Mouse (Mus musculus) cerebellum, adult (tissue): ENCODE results near the gene Ttc39a.

ENCODE experiments used
- ATAC-seq: cut with Nextera tagmentation; 2 replicates; pipeline ENCODE4 v1.9.2; 2017; ENCODE audit warnings: mild to moderate bottlenecking, moderate library complexity, mixed read lengths; ENCODE audit not compliant: insufficient number of reproducible peaks, low FRiP score, low TSS enrichment

Ttc39a gene

DNA sequence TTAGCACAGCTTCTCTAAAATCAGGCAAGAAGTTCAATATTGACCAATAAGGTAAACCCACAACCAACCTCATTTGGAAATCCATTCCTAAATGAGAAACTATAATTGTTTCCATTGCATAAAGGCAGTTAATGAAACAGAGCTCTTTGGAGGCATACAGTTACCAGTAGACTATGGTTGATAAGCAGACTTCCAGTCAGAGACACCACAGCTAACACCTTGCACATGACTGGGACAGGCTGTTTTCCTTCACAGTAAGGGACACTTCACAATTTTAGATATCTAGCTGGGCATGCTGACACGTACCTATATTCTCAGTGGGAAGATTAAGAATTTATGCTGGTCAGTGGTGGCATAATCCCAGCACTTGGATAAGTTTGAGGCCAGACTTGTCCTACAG, 39.5 kb downstream of the Ttc39a start:
- no peak for ATAC-seq

DNA sequence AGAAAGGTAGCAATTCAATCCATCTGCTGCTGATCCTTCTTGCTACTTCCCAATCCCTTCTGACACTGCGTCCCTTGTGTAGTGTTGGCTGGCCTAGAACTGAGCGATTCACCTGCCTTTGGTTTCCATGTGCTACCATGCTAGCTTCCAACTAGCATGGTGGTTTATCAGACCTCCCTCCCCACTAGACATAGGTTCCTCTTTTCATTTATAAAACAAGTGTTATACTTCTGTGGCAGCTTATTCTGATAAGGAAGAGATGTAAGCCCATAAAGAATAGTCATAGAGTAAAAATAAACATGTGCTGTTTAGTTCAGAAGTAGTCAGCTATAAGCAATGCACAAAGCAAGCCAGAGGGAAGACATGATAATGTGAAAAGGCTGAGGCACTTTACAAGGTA, 42.1 kb downstream of the Ttc39a start:
- no peak for ATAC-seq

DNA sequence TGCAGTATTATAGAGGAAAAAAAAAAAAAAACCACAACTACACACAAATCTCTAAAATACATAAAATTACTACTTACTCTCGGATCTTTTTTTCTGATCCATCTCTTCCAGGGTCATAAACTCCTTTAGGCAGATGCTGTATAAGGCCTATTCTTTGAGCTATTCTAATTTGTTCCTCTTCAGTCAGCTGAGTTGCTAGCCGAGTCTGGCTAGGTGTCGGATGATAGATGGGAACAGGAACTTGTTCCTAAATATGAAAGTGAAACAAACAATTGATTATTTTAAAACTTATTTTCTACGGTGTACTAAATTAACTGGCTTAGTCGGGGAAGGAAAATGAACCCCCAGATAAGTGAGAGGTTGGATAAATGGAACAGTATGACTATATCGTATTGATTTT, 50.4 kb downstream of the Ttc39a start:
- no peak for ATAC-seq

DNA sequence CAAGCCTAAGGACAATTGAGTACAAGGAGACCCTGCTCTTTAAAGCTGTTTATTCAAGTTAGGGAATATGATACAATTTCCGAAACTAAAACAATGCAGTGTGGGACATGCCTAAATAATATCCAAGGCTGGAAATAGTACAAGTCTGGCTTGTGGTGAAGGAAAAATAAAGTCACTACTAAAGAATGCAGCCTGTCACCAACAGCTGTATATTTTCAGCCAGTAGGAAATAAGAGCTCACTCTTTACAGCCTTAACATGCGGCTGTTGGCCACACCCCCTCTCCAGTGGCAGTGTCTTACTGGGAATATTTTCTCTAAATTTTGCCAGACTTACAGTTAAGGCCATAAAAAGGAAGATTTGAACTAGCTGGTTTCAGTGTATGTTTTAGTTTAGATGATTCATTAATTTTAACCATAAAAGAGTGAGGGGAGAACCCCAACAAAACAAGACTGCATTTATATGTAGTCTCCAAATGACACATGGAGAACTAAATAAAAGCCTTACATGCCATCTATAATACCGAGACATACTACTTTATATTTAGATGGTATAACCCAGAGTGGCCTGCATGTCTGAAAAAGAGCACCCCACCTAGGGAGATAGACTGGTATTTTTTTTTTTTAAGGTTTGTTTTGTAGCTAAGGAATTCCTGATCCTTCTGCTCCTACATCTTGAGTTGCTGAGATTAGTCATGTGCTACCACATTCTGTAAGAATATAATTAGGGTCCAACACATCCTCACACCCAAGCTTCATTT, 54.2 kb downstream of the Ttc39a start:
- no peak for ATAC-seq

DNA sequence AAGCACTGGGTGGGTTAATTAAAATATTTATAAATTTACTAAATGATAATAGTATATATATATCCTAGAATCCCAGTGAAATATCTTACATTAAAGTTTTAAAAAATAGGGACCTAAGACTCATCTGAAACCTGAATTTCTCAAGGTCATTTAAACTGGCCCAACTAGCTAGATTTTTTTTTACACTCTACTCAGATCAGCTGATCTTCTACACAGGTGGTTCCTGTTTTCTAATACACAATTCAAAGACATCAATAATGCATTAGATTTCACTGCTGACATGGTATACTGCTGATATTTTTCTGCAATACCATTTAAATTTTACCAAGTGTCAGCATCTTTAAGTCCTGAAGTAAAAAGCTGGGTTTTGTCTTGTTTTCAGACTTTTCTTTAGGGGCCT, 57.5 kb downstream of the Ttc39a start:
- ATAC-seq, result no peak

DNA sequence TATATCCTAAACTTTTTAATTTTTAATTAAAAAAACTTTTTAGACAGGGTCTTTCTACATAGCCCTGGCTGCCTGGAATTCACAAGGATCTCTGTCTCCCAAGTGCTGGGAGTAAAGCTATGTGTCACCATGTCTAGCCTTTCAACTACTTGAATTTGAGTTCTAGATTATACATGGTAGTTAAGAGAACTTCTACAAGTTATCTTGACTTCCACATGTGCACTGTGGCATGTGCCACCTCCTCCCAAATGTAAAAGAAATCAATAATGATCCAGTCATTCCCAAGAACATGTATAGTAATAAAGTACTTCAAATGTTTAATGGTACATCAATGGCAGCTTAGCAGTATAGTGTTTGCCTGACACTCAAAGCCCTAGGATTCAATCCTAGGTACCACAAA, 61.3 kb downstream of the Ttc39a start:
- ATAC-seq, result no peak

DNA sequence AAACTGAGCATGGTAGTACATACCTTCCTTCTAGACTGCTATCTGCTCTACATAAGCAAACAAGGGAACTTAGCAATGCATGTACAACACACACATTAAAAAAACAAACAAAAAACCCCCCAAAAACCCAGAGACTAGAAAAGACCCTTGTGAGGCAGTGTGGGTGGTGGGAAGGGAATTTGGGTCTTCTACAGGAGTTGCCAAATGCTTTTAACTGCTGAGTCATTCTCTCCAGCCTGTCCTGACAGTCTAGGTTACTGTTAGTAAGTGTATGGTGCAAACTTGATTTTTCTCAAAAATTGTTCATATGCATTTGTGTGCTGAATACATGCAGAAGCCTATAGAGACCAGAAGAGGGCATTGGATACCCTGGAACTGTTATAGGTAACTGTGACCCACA, 65.2 kb downstream of the Ttc39a start:
- ATAC-seq, result no peak

DNA sequence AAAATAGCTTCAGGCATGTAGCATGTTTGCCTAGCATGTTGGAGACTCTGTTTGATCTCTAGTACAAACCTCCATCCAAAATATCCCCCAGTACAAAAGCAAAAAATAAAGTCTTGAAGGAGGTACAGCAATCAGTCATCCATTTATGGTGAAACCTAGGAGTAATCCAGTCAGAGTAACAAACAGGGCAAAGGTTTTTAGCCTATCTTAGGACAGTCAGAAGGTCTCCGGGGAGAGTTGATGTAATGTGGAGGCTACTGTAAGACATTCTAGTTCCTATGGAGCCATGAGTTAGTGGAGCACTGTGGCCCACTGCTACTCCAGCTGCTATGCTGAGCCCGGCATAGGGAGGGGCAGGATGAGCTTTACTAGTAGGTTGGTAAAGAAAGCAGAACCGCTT, 66.1 kb downstream of the Ttc39a start:
- no peak for ATAC-seq

DNA sequence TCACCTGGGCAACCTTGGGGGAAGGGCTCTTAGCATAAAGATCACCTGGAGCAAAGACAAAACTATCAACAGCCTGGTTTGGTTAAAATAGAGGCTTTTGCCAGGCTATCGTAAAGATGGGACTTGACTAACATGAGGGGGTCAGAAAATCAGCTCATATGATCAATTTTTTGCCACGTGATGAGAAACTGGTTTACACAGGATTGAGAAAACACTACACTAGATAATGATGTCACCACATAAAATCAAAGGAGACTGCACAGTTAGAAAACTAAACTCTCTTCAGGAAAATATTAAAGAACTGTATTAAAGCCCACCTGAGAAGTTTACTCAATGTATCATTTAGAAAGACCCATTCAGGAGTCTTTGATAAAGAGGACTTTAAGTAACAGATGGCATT, 68.7 kb downstream of the Ttc39a start:
- no peak for ATAC-seq

DNA sequence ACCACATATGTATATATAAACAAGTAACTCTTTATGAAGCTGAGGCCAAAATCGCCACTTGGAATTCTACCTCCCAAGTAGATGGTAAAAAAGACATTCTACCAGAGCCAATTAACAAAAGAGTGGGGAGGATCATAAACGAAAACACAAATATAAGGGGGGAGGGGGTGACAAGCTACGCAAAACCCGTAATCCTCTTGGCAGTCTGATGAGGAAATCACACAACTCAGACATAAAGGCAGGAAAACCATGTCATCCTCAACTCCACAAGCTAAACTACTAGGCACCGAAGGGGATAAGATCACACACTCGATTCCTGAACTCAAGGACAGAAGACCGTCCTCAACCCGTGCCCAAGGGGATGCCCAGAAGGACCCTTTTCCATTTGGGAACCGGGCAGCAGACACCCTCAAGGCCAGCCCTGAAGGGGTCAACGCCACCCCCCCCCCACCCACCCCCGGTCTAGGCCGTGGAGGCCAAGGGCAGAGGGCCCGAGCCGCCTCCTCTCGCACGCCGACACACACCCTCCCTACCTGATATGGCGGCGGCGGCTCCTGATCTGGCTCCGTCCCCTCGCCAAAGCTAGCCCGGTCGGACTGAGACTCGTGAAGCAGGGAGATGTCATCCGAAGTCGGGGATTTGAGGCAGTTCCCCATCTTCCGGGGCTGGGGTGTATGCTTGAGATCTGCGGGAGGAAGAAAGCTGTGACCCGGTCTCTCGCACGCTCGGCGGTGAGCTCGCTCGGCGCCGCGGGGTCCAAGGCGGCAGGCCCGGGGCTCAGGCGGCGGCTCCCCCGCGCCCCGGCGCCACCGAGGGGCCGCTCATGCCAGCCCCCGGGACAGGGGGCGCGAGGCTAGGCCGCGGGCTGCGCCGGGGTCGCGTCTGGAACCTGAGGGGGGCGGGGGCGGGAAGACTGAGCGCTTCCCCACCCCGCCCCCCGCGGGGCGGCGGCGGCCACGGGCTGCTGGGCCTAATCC, 69.4 kb downstream of the Ttc39a start:
- ATAC-seq, result peak; percentile 68

DNA sequence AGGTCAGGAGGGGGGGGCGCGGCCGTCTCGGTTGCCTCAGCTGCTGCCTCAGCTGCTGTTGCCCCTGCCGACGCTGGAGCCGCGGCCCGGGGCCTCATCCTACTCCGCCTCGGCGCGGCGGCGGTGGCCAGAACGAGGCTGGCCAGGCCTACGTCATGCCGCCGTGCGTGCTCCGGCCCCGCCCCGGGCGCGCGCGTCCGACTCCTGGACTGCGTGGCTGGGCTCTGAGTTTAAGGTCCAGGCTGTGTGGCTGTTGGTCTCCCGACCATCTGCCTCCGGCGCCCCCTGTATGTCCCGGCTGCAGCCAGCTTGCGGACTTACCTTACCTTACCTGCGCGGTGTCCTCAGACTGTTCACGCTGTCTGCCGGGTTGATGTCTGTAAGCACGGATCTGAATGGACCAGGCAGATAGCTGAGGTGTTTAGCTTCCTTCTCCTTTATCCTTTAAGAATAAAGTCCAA, 70.2 kb downstream of the Ttc39a start:
- peak; percentile 96 for ATAC-seq

DNA sequence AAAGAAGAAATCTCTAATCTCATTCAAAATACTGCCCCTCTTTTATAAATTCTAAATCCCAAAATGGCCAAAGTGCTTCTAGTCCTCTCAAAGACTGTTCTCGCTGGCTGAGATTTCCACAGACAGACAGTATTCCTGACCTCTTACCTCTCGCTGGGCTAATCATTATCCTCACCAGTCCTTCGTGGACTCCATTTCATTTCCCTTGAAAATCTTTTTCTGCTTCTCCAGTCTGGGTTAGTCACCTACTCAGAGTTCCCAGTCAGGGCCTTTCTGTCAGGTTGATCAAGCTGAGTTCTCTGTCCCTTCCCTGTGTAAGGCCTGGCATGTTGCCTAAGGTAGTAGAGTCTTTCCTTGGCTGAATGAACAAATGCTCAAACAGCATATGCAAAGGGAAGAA, 71.0 kb downstream of the Ttc39a start:
- ATAC-seq, result no peak

DNA sequence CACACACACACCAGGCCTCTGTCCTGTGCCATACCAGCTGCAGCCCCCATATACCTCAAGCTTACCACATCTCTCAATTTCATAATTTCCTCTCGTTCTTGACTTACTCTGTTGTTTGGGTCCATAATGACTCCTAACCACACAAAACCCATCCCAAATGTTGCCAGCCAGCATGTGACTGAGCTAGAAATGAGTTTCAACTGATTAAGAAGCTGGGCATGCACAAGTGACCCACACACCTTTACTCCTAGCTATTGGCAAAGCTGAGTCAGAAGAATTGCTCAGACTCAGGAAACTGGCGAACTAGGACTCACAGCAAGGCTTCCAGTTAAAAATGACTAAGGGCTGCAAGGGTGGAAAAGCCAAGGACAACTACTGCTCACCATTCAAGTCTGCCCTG, 75.0 kb downstream of the Ttc39a start:
- ATAC-seq, result no peak

DNA sequence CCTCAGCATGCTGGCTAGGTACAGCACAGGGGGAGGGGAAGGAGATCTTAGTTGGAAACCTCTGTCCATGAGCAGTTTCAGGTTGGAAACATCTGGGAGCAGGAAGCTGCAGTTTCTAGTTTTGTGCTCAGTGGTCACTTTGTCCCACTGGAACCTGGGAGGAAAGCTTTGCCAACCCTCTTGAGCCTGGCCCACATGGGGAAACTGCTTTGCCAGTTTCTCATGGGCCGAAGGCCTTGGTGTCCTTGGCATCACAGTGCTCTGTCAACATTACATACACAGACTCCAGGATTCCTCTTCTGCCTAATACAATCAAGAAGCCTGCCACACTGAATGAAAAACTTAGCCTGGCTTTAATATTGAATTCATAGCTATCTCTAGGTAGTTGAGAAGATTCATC, 76.3 kb downstream of the Ttc39a start:
- no peak for ATAC-seq

DNA sequence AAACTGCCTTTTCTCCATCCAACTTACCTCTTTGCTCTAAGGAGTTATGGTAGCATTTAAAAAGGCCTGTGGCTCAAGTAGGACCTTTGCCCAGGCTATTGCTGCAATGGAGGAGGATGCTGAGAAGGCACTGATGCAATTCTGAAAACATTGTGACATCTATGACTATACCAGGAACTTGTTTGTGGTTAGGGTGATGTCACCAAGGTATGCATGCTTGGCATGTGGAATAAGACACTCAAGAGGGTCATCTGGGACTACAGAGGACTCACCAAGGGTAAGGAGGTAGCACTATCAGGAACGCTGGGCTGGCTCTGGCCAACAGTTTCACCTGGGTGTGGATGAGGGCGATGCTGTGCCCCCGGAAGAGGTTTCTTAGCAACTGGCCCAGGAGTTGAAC, 78.2 kb downstream of the Ttc39a start, which contains the start of gene Rnf11:
Rnf11 (minus strand) TSS at position 108 of the 400 bp plus-strand sequence.
- ATAC-seq, result no peak

DNA sequence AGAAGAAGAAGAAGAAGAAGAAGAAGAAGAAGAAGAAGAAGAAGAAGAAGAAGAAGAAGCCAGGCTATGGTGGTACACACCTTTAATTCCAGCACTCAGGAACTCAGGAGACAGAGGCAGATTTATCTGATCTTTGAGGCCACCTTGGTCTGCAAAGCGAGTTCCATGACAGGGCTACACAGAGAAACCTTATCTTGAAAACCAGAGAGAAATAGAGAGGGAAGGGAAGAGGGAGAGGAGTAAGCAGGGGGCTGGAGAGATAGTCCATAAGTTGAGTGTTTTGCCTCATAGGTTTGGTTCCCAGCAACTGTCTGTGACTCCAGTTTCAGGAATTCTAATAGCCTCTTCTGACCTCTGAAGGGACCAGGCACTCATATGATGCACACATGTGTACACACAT, 82.4 kb downstream of the Ttc39a start:
- ATAC-seq, result no peak

DNA sequence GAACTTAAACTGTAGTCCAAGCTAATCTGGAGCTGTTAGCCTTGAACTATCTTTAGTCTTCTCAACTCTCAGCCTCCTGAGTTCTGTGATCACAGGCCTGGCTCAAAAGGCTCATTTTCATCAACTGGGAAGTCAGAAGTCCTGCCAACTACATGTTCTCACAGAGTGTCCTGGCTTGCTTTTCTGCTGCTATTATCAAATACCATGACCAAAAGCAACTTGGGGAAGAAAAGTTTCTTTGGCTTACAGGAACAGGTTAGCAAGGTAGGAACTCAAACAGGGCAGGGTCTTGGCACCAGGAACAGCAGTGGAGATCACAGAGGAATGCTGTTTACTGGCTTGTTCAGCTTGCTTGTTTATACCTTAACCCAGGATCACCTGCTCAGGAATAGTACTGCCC, 87.2 kb downstream of the Ttc39a start:
- no peak for ATAC-seq
